Mouse (Mus musculus): ENCODE data around the gene Rabac1.

The Rabac1 gene

GRCm38 (mm10) chr7:24980439-24980838 is 7.9 kb upstream of the Rabac1 start:
- in situ Hi-C loops (cut with MboI, MseI): no loop called here

GRCm38 (mm10) chr7:24978781-24979180 is 6.2 kb upstream of the Rabac1 start:
- in situ Hi-C loops (cut with MboI, MseI): no loop called here

- in situ Hi-C loops (cut with MboI, MseI): loop anchor here in 1 of 2 experiments (25.0 kb wide), 1 partner anchor 888 kb away; the partner anchor contains the start of gene Zfp180
Measured at GRCm38 (mm10) chr7:24974893-24975595, 2.5 kb upstream of the Rabac1 start.

GRCm38 (mm10) chr7:24973902-24974301 is 1.3 kb upstream of the Rabac1 start:
- in situ Hi-C loops (cut with MboI, MseI): loop anchor here in 1 of 2 experiments (25.0 kb wide), 1 partner anchor 887 kb away; the partner anchor contains the start of gene Zfp180

GRCm38 (mm10) chr7:24973208-24973607 is 654 bp upstream of the Rabac1 start:
- in situ Hi-C loops (cut with MboI, MseI): loop anchor here in 1 of 2 experiments (25.0 kb wide), 1 partner anchor 886 kb away; the partner anchor contains the start of gene Zfp180

- in situ Hi-C loops (cut with MboI, MseI): loop anchor here in 1 of 2 experiments (25.0 kb wide), 1 partner anchor 884 kb away; the partner anchor contains the start of gene Zfp180
Measured at GRCm38 (mm10) chr7:24971261-24971971, 1.1 kb downstream of the Rabac1 start.

- in situ Hi-C loops (cut with MboI, MseI): loop anchor here in 1 of 2 experiments (25.0 kb wide), 1 partner anchor 883 kb away; the partner anchor contains the start of gene Zfp180
Measured at GRCm38 (mm10) chr7:24970341-24970740, 2.2 kb downstream of the Rabac1 start.

- in situ Hi-C loops (cut with MboI, MseI): loop anchor here (5.0 to 25.0 kb wide), 2 partner anchors 153 to 883 kb away; partner anchors contain the start of gene Zfp180 (in 1 of the 2)
Measured at GRCm38 (mm10) chr7:24969805-24970204, 2.7 kb downstream of the Rabac1 start.

GRCm38 (mm10) chr7:24968463-24968862 is 4.1 kb downstream of the Rabac1 start:
- in situ Hi-C loops (cut with MboI, MseI): loop anchor here (5.0 to 25.0 kb wide), 2 partner anchors 151 to 881 kb away; partner anchors contain the start of gene Zfp180 (in 1 of the 2)

- in situ Hi-C loops (cut with MboI, MseI): loop anchor here (5.0 to 25.0 kb wide), 2 partner anchors 151 to 881 kb away; partner anchors contain the start of gene Zfp180 (in 1 of the 2)
Measured at GRCm38 (mm10) chr7:24967966-24968365, 4.6 kb downstream of the Rabac1 start.

- in situ Hi-C loops (cut with MboI, MseI): loop anchor here (5.0 to 25.0 kb wide), 2 partner anchors 148 to 878 kb away; partner anchors contain the start of gene Zfp180 (in 1 of the 2)
Measured at GRCm38 (mm10) chr7:24964897-24965535, 7.5 kb downstream of the Rabac1 start.

GRCm38 (mm10) chr7:24964288-24964687 is 8.3 kb downstream of the Rabac1 start:
- in situ Hi-C loops (cut with MboI, MseI): loop anchor here in 1 of 2 experiments (25.0 kb wide), 1 partner anchor 877 kb away; the partner anchor contains the start of gene Zfp180

GRCm38 (mm10) chr7:24955226-24955625 is 17.3 kb downstream of the Rabac1 start:
- in situ Hi-C loops (cut with MboI, MseI): loop anchor here in 1 of 2 experiments (25.0 kb wide), 1 partner anchor 868 kb away; the partner anchor contains the start of gene Zfp180

- in situ Hi-C loops (cut with MboI, MseI): loop anchor here (5.0 to 25.0 kb wide), 2 partner anchors 47 to 867 kb away; partner anchors contain the start of gene Zfp180 (in 1 of the 2)
Measured at GRCm38 (mm10) chr7:24954450-24954849, 18.1 kb downstream of the Rabac1 start.

GRCm38 (mm10) chr7:24953966-24954365 is 18.6 kb downstream of the Rabac1 start:
- in situ Hi-C loops (cut with MboI, MseI): loop anchor here (5.0 to 25.0 kb wide), 2 partner anchors 47 to 867 kb away; partner anchors contain the start of gene Zfp180 (in 1 of the 2)

GRCm38 (mm10) chr7:24949958-24950623 is 22.5 kb downstream of the Rabac1 start:
- in situ Hi-C loops (cut with MboI, MseI): loop anchor here (5.0 to 25.0 kb wide), 2 partner anchors 43 to 863 kb away; partner anchors contain the start of gene Zfp180 (in 1 of the 2)

- in situ Hi-C loops (cut with MboI, MseI): no loop called here
Measured at GRCm38 (mm10) chr7:24948774-24949173, 23.8 kb downstream of the Rabac1 start.

GRCm38 (mm10) chr7:24947316-24948048 is 25.1 kb downstream of the Rabac1 start:
- in situ Hi-C loops (cut with MboI, MseI): no loop called here

- in situ Hi-C loops (cut with MboI, MseI): no loop called here
Measured at GRCm38 (mm10) chr7:24944257-24944950, 28.1 kb downstream of the Rabac1 start, which contains the start of gene Gm4881. Gene Gm4881, minus strand, starts transcription at chr7:24944494.

All from T-helper 17 cell (primary cell).